Mouse (Mus musculus) liver, embryonic 15.5 days (tissue): ENCODE data around the gene Bco2. TPM values are rescaled to one million over a fixed set of nuclear protein-coding genes. Genes with fewer than 3 reads are reported as not detected.

Source experiments
- ATAC-seq: fragments of 200-750 bp; cut with Nextera tagmentation; 2 replicates; pipeline ENCODE4 v1.8.0; 2017; ENCODE audit warnings: moderate number of reproducible peaks, mild to moderate bottlenecking, moderate library complexity; ENCODE audit not compliant: insufficient read depth
- H3K27ac ChIP-seq: fragments of 300-500 bp; sonication (generic); replicated peaks from 2 replicates; pipeline ENCODE4 v1.5.1; 2015; ENCODE audit warnings: mild to moderate bottlenecking, inconsistent platforms
- H3K27me3 ChIP-seq: fragments of 300-500 bp; sonication (generic); 2 replicates; pipeline ENCODE4 v1.6.1; 2015; ENCODE audit warnings: mild to moderate bottlenecking, inconsistent platforms
- H3K36me3 ChIP-seq: fragments of 300-500 bp; sonication (generic); replicated peaks from 2 replicates; pipeline ENCODE4 v1.6.1; 2015; ENCODE audit warnings: moderate library complexity, mild to moderate bottlenecking, inconsistent platforms
- H3K4me1 ChIP-seq: fragments of 300-500 bp; sonication (generic); replicated peaks from 2 replicates; pipeline ENCODE4 v1.6.1; 2015; ENCODE audit warnings: inconsistent platforms
- H3K4me2 ChIP-seq: fragments of 300-500 bp; sonication (generic); 2 replicates; pipeline ENCODE4 v1.6.1; 2015; ENCODE audit warnings: moderate library complexity, mild to moderate bottlenecking, inconsistent platforms
- H3K4me3 ChIP-seq: fragments of 300-500 bp; sonication (generic); replicated peaks from 2 replicates; pipeline ENCODE4 v1.5.1; 2015; ENCODE audit warnings: mild to moderate bottlenecking, inconsistent platforms
- H3K9ac ChIP-seq: fragments of 300-500 bp; sonication (generic); 2 replicates; pipeline ENCODE4 v1.6.1; 2015; ENCODE audit warnings: moderate library complexity, mild to moderate bottlenecking, inconsistent platforms
- H3K9me3 ChIP-seq: fragments of 300-500 bp; sonication (generic); replicated peaks from 2 replicates; pipeline ENCODE4 v1.6.1; 2016; ENCODE audit warnings: inconsistent platforms
- WGBS: fragments of 180-500 bp; shearing (Covaris S2); methylation state at CpG from one replicate; pipeline ENCODE4 v1.1.7; 2015; ENCODE audit warnings: mixed read lengths; ENCODE audit not compliant: insufficient replicate concordance; 5-methylcytosine and 5-hydroxymethylcytosine counted together
- polyA plus RNA-seq: library from polyadenylated mRNA; unstranded; fragments of >200 nt; fragmentation: Nextera tagmentation; extraction: Ambion mirVana; gene quantifications from 2 replicates; pipeline ENCODE4 v1.2.1, GENCODE M21; 2015

Bco2 gene
- polyA plus RNA-seq, 1 experiment from 2014 or later, result 0.60 TPM

DNA sequence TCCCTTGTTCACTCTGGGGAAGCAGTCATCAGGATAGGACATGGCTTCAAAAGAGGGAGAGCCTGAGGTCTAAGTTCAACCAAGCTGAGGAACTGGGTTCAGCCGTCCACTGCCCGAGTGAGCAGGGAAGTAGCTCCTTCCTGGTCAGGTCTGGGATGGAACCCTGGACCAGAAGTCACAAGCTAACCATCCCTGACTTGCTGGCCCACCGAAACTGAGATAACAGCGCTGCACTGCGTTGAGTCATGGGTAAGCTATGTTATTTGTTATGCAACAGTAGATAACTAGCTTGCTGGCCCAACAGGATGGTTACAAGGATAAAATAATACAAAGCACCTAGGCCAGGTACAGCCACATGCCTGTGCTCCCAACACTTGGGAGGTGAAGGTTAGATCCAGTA, 39.5 kb downstream of the Bco2 start:
- Histone ChIP-seq H3K36me3 (no peaks in the 10 kb centered on the region), H3K4me2 (no peak overlapping the region), H3K4me1 (no peaks in the 10 kb centered on the region), H3K4me3 (no peak overlapping the region), H3K9ac (no peak overlapping the region), H3K27me3 (no peaks in the 10 kb centered on the region), H3K9me3 (no peaks in the 10 kb centered on the region), H3K27ac (no peak overlapping the region)
- ATAC-seq, result no peak
- 42% methylated on average over 5 of the region's 5 CpGs for WGBS

DNA sequence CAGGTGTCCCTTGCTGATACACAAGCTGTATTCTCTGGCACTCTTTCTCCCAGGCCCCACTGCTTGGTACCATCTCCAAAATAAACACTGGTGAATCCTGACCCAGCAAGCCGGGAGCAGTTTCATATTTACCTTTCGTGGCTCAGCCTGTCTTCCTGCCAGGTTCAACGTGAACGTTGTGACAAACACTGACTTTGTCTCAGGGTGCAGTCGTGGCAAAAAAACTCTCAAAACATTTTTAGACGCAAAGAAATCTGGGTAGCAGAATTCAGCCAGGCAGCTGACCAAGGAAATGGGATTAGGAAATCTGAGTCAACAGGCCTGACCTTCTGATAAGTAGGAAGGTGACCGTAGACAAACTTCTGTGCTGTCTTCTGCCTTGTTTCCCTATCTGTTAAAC, 47.4 kb downstream of the Bco2 start:
- no peak overlapping the region for H3K9ac ChIP-seq
- WGBS, result 35% methylated on average over 7 of the region's 7 CpGs
- no peaks in the 10 kb centered on the region for H3K36me3 ChIP-seq
- H3K27me3 ChIP-seq, result no peaks in the 10 kb centered on the region
- no peak for ATAC-seq
- no peak overlapping the region for H3K4me2 ChIP-seq
- no peak overlapping the region for H3K27ac ChIP-seq
- peaks cover 5% of the 10 kb centered on the region; the same call in 1 of the 2 replicates for H3K4me1 ChIP-seq
- H3K9me3 ChIP-seq, result no peaks in the 10 kb centered on the region
- H3K4me3 ChIP-seq, result no peak overlapping the region

DNA sequence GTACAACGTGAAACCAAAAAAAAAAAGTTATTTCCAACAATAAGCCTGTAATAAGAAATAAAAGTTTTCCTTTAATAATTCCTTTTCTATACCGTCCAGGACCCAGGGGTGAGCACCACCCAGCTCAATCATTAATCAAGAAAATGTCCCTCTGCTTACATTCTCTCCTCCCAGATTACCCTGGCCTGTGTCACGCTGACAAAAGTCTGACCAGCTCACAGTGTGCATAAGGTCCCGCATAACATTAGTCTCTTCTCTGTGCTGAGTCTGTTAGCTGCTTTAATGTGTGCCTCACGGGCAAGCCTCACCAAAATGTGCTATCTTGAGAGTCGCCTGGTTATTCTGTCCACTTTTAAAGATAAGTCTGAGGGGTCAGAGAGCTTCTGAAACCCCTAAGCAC, 49.6 kb downstream of the Bco2 start:
- Histone ChIP-seq H3K36me3 (no peaks in the 10 kb centered on the region), H3K27me3 (no peaks in the 10 kb centered on the region), H3K9ac (no peak overlapping the region), H3K4me1 (peaks cover 11% of the 10 kb centered on the region; the same call in 1 of the 2 replicates), H3K27ac (no peak overlapping the region), H3K4me3 (no peak overlapping the region), H3K9me3 (no peaks in the 10 kb centered on the region), H3K4me2 (no peak overlapping the region)
- WGBS, result 52% methylated on average over 6 of the region's 6 CpGs
- ATAC-seq, result no peak

DNA sequence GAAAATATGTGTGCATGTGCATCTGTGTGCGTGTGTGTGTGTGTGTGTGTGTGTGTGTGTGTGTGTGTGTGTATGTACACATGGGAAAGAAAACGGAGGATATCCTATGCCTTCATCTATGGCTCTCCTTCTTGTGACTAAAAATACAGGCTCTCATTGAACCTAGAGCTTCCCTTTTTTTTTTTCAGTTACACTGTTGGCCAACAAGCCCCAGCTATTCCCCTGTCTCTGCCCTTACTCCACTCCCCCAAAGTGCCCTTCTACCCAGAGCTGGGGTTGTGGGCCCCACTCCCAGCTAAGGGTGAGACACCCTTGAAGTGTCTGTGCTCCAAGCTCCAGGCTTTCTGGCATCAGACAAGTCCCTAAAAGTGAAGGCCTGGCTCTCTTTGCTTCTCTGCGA, 52.0 kb downstream of the Bco2 start:
- no peaks in the 10 kb centered on the region for H3K9me3 ChIP-seq
- no peak overlapping the region; the same call in 1 of the 2 replicates for H3K27ac ChIP-seq
- no peak overlapping the region for H3K4me3 ChIP-seq
- no peaks in the 10 kb centered on the region for H3K36me3 ChIP-seq
- 59% methylated on average over 3 of the region's 3 CpGs for WGBS
- H3K4me1 ChIP-seq, result peaks cover 13% of the 10 kb centered on the region; the same call in 1 of the 2 replicates
- no peak for ATAC-seq
- no peak overlapping the region for H3K4me2 ChIP-seq
- H3K27me3 ChIP-seq, result no peaks in the 10 kb centered on the region
- H3K9ac ChIP-seq, result no peak overlapping the region

DNA sequence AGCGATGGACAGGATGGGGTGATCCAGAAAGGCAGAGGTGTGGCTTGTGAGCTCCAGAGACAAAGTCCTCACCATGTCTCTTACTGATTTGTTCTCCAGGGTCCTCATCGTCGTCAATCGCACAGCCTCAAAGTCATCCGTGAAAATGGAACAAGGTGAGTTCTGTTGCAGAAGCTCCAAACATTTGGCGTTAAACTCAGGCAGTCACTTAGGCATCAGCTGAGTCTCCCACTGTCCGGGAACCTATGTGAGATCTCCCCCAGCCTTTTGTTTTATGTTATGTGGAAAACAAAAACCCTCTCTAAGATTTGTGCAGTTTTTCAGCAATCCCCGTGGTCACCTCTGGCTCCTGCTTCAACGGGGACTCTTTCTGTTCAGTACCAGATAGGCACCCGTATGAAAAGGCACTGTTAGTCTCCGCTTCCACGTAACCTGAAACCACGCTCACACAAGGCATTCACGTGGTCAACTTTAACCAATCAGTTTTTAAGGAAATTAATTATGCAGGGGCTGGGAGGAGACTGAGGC, 53.9 kb downstream of the Bco2 start:
- Histone ChIP-seq H3K4me3 (peak overlapping the region; percentile 43), H3K9ac (0 out of 2 replicates have a peak overlapping the region, but pooled peaks have one; percentile 2), H3K27me3 (no peaks in the 10 kb centered on the region), H3K9me3 (no peaks in the 10 kb centered on the region), H3K27ac (0 out of 2 replicates have a peak overlapping the region, but pooled peaks have one; percentile 21), H3K36me3 (no peaks in the 10 kb centered on the region), H3K4me2 (peak overlapping the region; percentile 62), H3K4me1 (peaks cover 26% of the 10 kb centered on the region)
- peak; percentile 72 for ATAC-seq
- WGBS, result 17% methylated on average over 14 of the region's 14 CpGs

DNA sequence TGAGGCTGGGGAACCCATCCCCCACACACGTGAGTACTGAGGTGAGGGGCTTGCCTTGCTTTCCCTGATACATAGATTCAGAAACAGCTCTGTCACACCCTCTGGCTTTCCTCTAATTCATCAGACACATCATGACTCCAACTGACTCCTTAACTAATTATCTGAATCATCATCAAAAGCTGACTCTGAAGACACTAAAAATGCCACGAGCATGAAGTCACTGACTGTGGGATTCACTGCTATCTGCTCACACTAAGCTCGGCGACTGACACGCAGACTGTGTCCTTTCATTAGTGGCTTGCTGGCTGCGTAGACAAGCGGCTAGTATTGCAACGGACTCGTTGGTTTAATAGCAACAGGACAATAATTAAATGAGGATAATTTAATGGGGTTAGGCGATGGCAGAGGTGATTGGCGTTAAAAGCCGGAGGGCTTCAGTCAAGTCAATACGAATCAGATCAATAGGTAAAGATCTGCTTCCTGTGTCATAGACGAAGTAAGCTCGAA, 54.5 kb downstream of the Bco2 start:
- WGBS, result 50% methylated on average over 15 of the region's 15 CpGs
- ATAC-seq, result no peak

DNA sequence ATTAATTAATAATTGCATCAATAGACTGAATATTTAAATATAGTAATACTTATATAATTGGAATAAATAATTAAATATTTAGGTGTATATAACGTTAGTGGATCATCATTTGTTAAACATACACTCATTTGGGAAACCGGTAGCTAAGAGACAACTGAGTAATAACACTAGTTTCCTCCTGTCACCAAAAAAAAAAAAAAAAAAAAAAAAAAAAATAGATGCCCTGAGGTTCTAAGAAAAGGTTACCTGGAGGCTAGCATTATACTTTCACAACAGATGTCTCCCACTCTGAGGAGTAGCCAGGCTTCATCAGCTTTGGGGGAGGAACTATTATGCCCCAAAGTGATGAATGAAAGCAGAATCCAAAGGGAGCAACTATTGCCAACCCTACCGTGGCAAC, 55.2 kb downstream of the Bco2 start:
- 61% methylated on average over 3 of the region's 3 CpGs for WGBS

More for the DNA sequence above, 54.5 kb downstream of the Bco2 start:
- 0 out of 2 replicates have a peak overlapping the region, but pooled peaks have one; percentile 2 for H3K9ac ChIP-seq
- H3K27me3 ChIP-seq, result no peaks in the 10 kb centered on the region
- H3K4me3 ChIP-seq, result peak overlapping the region; percentile 43
- H3K36me3 ChIP-seq, result no peaks in the 10 kb centered on the region
- no peaks in the 10 kb centered on the region for H3K9me3 ChIP-seq
- H3K4me1 ChIP-seq, result peaks cover 31% of the 10 kb centered on the region
- no peak overlapping the region for H3K27ac ChIP-seq
- H3K4me2 ChIP-seq, result peak overlapping the region; percentile 62

DNA sequence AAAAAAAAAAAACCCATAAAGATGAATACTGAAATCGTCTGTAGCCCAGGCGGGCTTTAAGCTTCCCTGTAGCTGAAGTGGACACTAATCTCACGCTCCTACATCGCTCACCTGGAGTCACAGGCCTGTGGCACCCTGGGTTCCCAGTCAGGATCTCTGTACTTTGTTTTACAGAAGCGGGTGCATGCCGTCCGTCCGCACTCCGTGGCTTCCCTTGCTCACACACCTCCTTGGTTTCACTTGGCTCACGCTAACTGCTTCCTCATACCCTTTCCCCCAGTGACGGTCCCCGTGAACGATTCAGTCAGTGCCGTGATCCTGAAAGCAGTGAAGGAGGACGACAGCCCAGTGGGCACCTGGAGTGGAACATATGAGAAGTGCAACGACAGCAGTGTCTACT, 56.2 kb downstream of the Bco2 start:
- Histone ChIP-seq H3K9ac (no peak overlapping the region), H3K27me3 (no peaks in the 10 kb centered on the region), H3K36me3 (no peaks in the 10 kb centered on the region), H3K4me3 (no peak overlapping the region), H3K27ac (no peak overlapping the region), H3K4me2 (no peak overlapping the region), H3K9me3 (no peaks in the 10 kb centered on the region), H3K4me1 (peaks cover 29% of the 10 kb centered on the region)
- WGBS, result 46% methylated on average over 16 of the region's 16 CpGs
- no peak for ATAC-seq

More for the DNA sequence above, 55.2 kb downstream of the Bco2 start:
- peaks cover 34% of the 10 kb centered on the region for H3K4me1 ChIP-seq
- H3K9me3 ChIP-seq, result no peaks in the 10 kb centered on the region
- H3K27ac ChIP-seq, result no peak overlapping the region
- no peak overlapping the region for H3K9ac ChIP-seq
- H3K4me3 ChIP-seq, result no peak overlapping the region
- no peak overlapping the region for H3K4me2 ChIP-seq
- no peaks in the 10 kb centered on the region for H3K36me3 ChIP-seq
- ATAC-seq, result no peak
- no peaks in the 10 kb centered on the region for H3K27me3 ChIP-seq

DNA sequence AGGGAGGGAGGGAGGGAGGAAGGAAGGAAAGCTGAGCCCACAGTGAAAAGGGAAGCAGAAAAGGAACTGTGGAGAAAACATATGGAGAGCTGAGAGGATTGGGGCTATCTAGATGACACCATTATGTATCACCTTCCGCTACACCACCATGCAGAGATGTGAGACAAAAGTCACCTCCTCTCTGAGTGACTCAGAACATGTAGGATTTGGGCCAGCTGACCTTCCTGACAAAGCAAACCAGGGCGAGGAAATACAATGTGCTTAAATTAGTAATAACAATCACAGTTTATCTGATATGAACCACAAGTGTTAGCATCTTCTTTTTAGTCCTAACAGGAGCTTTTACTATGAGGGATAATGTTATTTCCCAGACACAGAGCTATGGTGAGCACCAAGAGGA, 57.4 kb downstream of the Bco2 start:
- ATAC-seq, result no peak
- H3K4me1 ChIP-seq, result peaks cover 29% of the 10 kb centered on the region
- H3K9ac ChIP-seq, result no peak overlapping the region
- no peak overlapping the region for H3K4me2 ChIP-seq
- H3K27me3 ChIP-seq, result no peaks in the 10 kb centered on the region
- WGBS, result 57% methylated on average over 2 of the region's 2 CpGs
- H3K36me3 ChIP-seq, result no peaks in the 10 kb centered on the region
- no peak overlapping the region for H3K4me3 ChIP-seq
- H3K9me3 ChIP-seq, result no peaks in the 10 kb centered on the region
- no peak overlapping the region for H3K27ac ChIP-seq

DNA sequence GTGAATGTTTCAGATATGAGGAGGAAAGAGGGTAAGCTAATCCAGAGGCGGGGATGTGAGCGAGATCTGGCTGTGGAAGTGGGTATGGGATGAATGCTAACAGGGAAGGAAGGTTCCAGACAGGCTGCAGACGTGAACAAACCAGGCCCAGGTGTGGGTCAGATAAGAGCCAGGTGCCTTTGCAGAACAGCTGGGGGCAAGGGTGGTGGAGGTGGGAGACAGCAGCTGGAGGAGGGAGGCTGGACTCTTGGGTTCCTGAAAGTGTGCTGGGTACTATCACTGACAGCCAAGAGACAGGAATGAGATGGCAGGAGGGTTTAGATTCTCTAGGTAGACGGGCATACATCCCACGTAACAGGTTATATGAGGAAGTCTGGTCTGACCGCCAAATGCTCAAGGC, 57.9 kb downstream of the Bco2 start:
- ATAC-seq, result no peak
- H3K4me1 ChIP-seq, result peaks cover 29% of the 10 kb centered on the region
- no peak overlapping the region for H3K4me2 ChIP-seq
- H3K27ac ChIP-seq, result no peak overlapping the region
- H3K9me3 ChIP-seq, result no peaks in the 10 kb centered on the region
- no peaks in the 10 kb centered on the region for H3K27me3 ChIP-seq
- H3K36me3 ChIP-seq, result no peaks in the 10 kb centered on the region
- no peak overlapping the region for H3K9ac ChIP-seq
- no peak overlapping the region for H3K4me3 ChIP-seq
- 33% methylated on average over 6 of the region's 6 CpGs for WGBS

DNA sequence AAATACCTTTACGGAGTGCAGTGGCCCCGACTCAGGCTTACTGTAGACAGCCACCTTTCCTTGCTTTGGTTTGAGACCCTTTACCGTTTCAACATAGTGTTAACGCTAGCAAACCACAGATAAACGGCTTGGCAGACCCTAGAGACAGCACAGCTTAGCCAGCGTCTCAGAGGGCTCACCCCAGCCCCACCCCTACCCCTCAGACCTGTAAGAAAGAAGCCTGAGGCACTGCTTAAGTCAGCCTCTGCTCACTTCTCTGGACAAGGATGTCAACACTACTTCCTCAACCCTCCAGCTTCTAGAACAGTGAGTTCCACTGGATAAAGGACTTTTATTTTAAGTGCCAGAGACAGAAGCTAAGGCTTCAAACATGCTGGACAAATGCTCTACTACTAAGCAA, 58.4 kb downstream of the Bco2 start:
- Histone ChIP-seq H3K9ac (no peak overlapping the region), H3K36me3 (no peaks in the 10 kb centered on the region), H3K9me3 (no peaks in the 10 kb centered on the region), H3K4me2 (peak overlapping the region; percentile 29; the same call in 1 of the 2 replicates), H3K27me3 (no peaks in the 10 kb centered on the region), H3K4me3 (no peak overlapping the region), H3K27ac (no peak overlapping the region), H3K4me1 (peaks cover 26% of the 10 kb centered on the region)
- no peak for ATAC-seq
- WGBS, result 10% methylated on average over 6 of the region's 6 CpGs

DNA sequence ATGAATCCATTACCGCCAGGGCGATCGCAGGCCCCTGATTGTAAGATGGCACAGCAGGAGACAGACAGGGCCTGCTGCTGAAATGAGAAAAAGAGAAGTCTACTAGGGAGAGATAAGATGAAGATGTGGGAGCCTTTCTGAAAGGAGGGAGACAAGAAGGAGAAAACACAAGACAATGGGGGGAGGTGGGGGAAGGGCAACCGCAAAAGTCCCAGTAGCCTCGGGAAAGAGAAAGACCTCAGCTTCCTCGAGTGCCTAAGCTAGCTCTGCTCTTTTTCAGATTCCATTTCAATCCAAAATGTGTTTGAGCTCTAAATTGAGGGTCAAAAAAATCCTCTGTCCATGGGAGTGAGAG, 58.9 kb downstream of the Bco2 start:
- Histone ChIP-seq H3K9me3 (no peaks in the 10 kb centered on the region), H3K27me3 (no peaks in the 10 kb centered on the region), H3K4me1 (peaks cover 26% of the 10 kb centered on the region), H3K4me2 (peak overlapping the region; percentile 29; the same call in 1 of the 2 replicates), H3K4me3 (no peak overlapping the region), H3K9ac (no peak overlapping the region), H3K36me3 (no peaks in the 10 kb centered on the region), H3K27ac (no peak overlapping the region)
- ATAC-seq, result no peak
- WGBS, result 6% methylated on average over 6 of the region's 6 CpGs
